Mouse (Mus musculus) T-helper 17 cell (primary cell): ENCODE measurements at regions not wholly inside any gene's neighbourhood (a gene's known extent, or its start where the extent isn't known, plus 50 kb on each side); places are given as distances from the start of the nearest gene placed in this dataset.

Experiments used
- in situ Hi-C, 2 experiments: fragments of 300-600 bp; cut with MboI, MseI; formaldehyde crosslinking; loops; 1 replicate in 1 of 2; 2 replicates in 1 of 2; pipeline ENCODE4 v1.15.1; 2025; ENCODE audit warnings: high pct_unique_total_duplicates in 2 of 2

- in situ Hi-C loops: loop anchor here in 1 of 2 experiments (25.0 kb wide), 1 partner anchor 666 kb away; no protein-coding TSS in a partner anchor
Observed at GRCm38 (mm10) chr17:14503670-14504069, 190.4 kb downstream of the Thbs2 start.

- in situ Hi-C loops: loop anchor here in 1 of 2 experiments (25.0 kb wide), 1 partner anchor 664 kb away; no protein-coding TSS in a partner anchor
Observed at GRCm38 (mm10) chr17:14501341-14501740, 192.7 kb downstream of the Thbs2 start.

- in situ Hi-C loops: no loop called here
Observed at GRCm38 (mm10) chr17:14497086-14497485, 196.9 kb downstream of the Thbs2 start.

GRCm38 (mm10) chr17:14493751-14494320 lies 200.2 kb downstream of the Thbs2 start:
- in situ Hi-C loops: no loop called here

GRCm38 (mm10) chr17:14492936-14493335 lies 201.1 kb downstream of the Thbs2 start:
- in situ Hi-C loops: no loop called here

GRCm38 (mm10) chr17:14481746-14482145 lies 202.4 kb downstream of the Smoc2 start:
- in situ Hi-C loops: no loop called here

GRCm38 (mm10) chr17:14478938-14479505 lies 199.7 kb downstream of the Smoc2 start:
- in situ Hi-C loops: loop anchor here in 1 of 2 experiments (10.0 kb wide), 1 partner anchor 1884 kb away; no protein-coding TSS in a partner anchor

- in situ Hi-C loops: loop anchor here in 1 of 2 experiments (10.0 kb wide), 1 partner anchor 1882 kb away; no protein-coding TSS in a partner anchor
Observed at GRCm38 (mm10) chr17:14476707-14477106, 197.4 kb downstream of the Smoc2 start.

- in situ Hi-C loops: loop anchor here in 1 of 2 experiments (10.0 kb wide), 1 partner anchor 1881 kb away; no protein-coding TSS in a partner anchor
Observed at GRCm38 (mm10) chr17:14475778-14476647, 196.7 kb downstream of the Smoc2 start.

- in situ Hi-C loops: loop anchor here in 1 of 2 experiments (10.0 kb wide), 1 partner anchor 1880 kb away; no protein-coding TSS in a partner anchor
Observed at GRCm38 (mm10) chr17:14475277-14475676, 196.0 kb downstream of the Smoc2 start.

- in situ Hi-C loops: no loop called here
Observed at GRCm38 (mm10) chr17:14468754-14469488, 189.6 kb downstream of the Smoc2 start.

- in situ Hi-C loops: no loop called here
Observed at GRCm38 (mm10) chr17:14455251-14455743, 176.0 kb downstream of the Smoc2 start.
